In genomic region chr9:61164501-61165251, GRCm38 (mm10) we compare ENCODE assay signal across 8 mouse cellular contexts.
DNase-seq lines count a peak whose midpoint lies in the region; ATAC-seq and TF ChIP-seq lines count a peak whose summit lies in the region.
"Had no signal": no experiment of that assay in that cellular context is flagged by ENCODE, and none has a peak within 500 bp of the region (broad histone marks: within the 10 kb centered on the region; RNA-seq: fewer than 3 reads in every experiment).

No protein-coding gene starts in this region.

- H3K27ac ChIP-seq in gastrocnemius, adult 2 months: peak overlapping the region; percentile 72
- peak overlapping the region; percentile 30; the same call in 1 of the 2 replicates for H3K27ac ChIP-seq in small intestine, adult 2 months (ENCODE audit: insufficient read depth, low read depth, low read length)
- H3K27ac ChIP-seq: liver, embryonic 15.5 days had no signal

- no peak for TF ChIP-seq CTCF in gastrocnemius, adult 2 months (IDR thresholded peaks at IDR 0.05)
- TF ChIP-seq CTCF in small intestine, adult 2 months (IDR thresholded peaks at IDR 0.05; ENCODE audit: extremely low read depth, insufficient read length, insufficient replicate concordance, low read depth, low read length): no peak

- H3K4me1 ChIP-seq in small intestine, adult 2 months (ENCODE audit: control insufficient read depth, insufficient read depth, insufficient read length, low read length): no peaks in the 10 kb centered on the region; the same call in 1 of the 2 replicates
- H3K4me1 ChIP-seq: liver, embryonic 15.5 days had no signal

- intact Hi-C loops in gastrocnemius, adult 2 months (cut with DNase I): no loop called here

- H3K36me3 ChIP-seq in small intestine, adult 2 months (ENCODE audit: control insufficient read depth, insufficient read depth, low read length): no peaks in the 10 kb centered on the region
- H3K36me3 ChIP-seq: liver, embryonic 15.5 days had no signal

- 64% methylated on average over 11 of the region's 11 CpGs for WGBS in small intestine, adult 2 months

- H3K4me3 ChIP-seq in gastrocnemius, adult 2 months: no peak overlapping the region
- H3K4me3 ChIP-seq in small intestine, adult 2 months (ENCODE audit: low read depth, low read length): no peak overlapping the region
- H3K4me3 ChIP-seq: liver, embryonic 15.5 days had no signal

- ATAC-seq in CD4-positive, CD25-positive, alpha-beta regulatory T cell, adult 4 months: no peak

- no peak for TF ChIP-seq POLR2A in small intestine, adult 2 months (IDR thresholded peaks at IDR 0.05; ENCODE audit: low read depth, low read length)

- H3K27me3 ChIP-seq in small intestine, adult 2 months (ENCODE audit: control insufficient read depth, insufficient read depth, low read length): no peaks in the 10 kb centered on the region
- H3K27me3 ChIP-seq: liver, embryonic 15.5 days had no signal

- DNase-seq in ovary, postnatal 36 days (ENCODE audit: low spot score): peak; percentile 35
- no peak for DNase-seq in ovary, postnatal 14 days (ENCODE audit: low spot score)
- DNase-seq in gastrocnemius, adult 2 months: peak; percentile 82
- peak; percentile 38 for DNase-seq in kidney, postnatal 14 days
- DNase-seq in layer of hippocampus, adult 9-11 months: no peak

Comparison
In these comparisons a context has a peak if more than half of its experiments do, and no peak if none do; other contexts are left out.
1. DNase-seq: peak in ovary, postnatal 36 days (single experiment), gastrocnemius, adult 2 months (single experiment) and kidney, postnatal 14 days (single experiment); none in ovary, postnatal 14 days (single experiment) and layer of hippocampus, adult 9-11 months (single experiment).